Mouse (Mus musculus) ES-Bruce4 (cell line): ENCODE measurements around the gene Iapp. TPM values are rescaled to one million over a fixed set of nuclear protein-coding genes. Genes with fewer than 3 reads are reported as not detected.
A peak's percentile ranks its signal among the peaks of the same experiment; 100 is the strongest.
"Not testable (repeated sequence)": the region's sequence is repeated elsewhere in the genome, so short reads cannot be mapped to it uniquely, and the experiment has no call there.

Experiments used
- H3K27ac ChIP-seq: 2 replicates; pipeline ENCODE4 v1.5.1; 2012; ENCODE audit warnings: low read length, inconsistent platforms; ENCODE audit not compliant: insufficient read depth
- H3K27me3 ChIP-seq: 2 replicates; pipeline ENCODE4 v1.6.1; 2012; ENCODE audit warnings: mild to moderate bottlenecking, low read length, inconsistent platforms; ENCODE audit not compliant: control insufficient read depth, poor library complexity, insufficient read depth, severe bottlenecking
- H3K36me3 ChIP-seq: 2 replicates; pipeline ENCODE4 v1.6.1; 2012; ENCODE audit warnings: inconsistent platforms, mild to moderate bottlenecking, low read length, moderate library complexity; ENCODE audit not compliant: control insufficient read depth, poor library complexity, insufficient read depth, severe bottlenecking
- H3K4me1 ChIP-seq: one replicate; pipeline ENCODE4 v1.8.1; 2011; ENCODE audit warnings: low read length; ENCODE audit not compliant: control insufficient read depth, insufficient read depth
- H3K4me3 ChIP-seq: 2 replicates; pipeline ENCODE4 v1.5.1; 2011; ENCODE audit warnings: low read depth, mild to moderate bottlenecking, low read length
- H3K9ac ChIP-seq: 2 replicates; pipeline ENCODE4 v1.6.1; 2012; ENCODE audit warnings: low read depth, mild to moderate bottlenecking, inconsistent platforms; ENCODE audit not compliant: poor library complexity, severe bottlenecking
- H3K9me3 ChIP-seq: replicated peaks from 2 replicates; pipeline ENCODE4 v1.6.1; 2012; ENCODE audit warnings: mild to moderate bottlenecking, low read length, inconsistent platforms; ENCODE audit not compliant: control insufficient read depth, poor library complexity, insufficient read depth, severe bottlenecking
- CTCF ChIP-seq: IDR thresholded peaks from one replicate; pipeline ENCODE4 v1.8.1; 2011; ENCODE audit warnings: low read depth, low read length
- EP300 ChIP-seq: IDR thresholded peaks from 2 replicates; pipeline ENCODE4 v1.6.1; 2011; ENCODE audit warnings: low read depth, low read length; ENCODE audit not compliant: insufficient read depth
- POLR2A ChIP-seq: IDR thresholded peaks from one replicate; pipeline ENCODE4 v1.8.1; 2011; ENCODE audit warnings: low read length; ENCODE audit not compliant: insufficient read depth
- polyA plus RNA-seq: library from polyadenylated mRNA; stranded (reverse); fragments of >200 nt; gene quantifications from 2 replicates; pipeline ENCODE4 v1.2.4, GENCODE M21; 2011; ENCODE audit warnings: low read depth; ENCODE audit not compliant: missing spikeins, insufficient read depth, insufficient read length

Iapp gene
- polyA plus RNA-seq, 1 experiment, result not detected

DNA sequence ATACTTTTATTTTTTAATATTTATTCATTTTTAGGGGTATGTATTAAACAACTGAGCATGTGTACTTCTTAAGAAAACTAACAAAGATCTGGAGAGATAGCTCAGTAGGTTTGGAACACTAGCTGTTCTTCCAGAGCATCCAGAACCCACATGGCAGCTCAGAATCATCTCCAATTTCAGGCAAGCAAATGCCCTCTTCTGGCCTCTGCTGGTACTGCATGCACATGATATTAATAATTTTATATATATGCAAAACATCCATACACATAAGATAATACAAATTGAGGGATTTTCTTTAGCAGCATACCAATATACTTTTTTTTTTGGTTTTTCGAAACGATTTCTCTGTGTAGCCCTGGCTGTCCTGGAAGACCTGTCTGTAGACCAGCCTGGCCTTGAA is 45.3 kb downstream of the Iapp start:
- no peak for TF ChIP-seq POLR2A
- no peak for TF ChIP-seq EP300
- no peak for TF ChIP-seq CTCF
- Histone ChIP-seq H3K36me3 (no peaks in the 10 kb centered on the region), H3K9ac (no peak overlapping the region), H3K4me1 (no peaks in the 10 kb centered on the region), H3K27ac (no peak overlapping the region), H3K4me3 (no peak overlapping the region), H3K27me3 (no peaks in the 10 kb centered on the region), H3K9me3 (no peaks in the 10 kb centered on the region)

DNA sequence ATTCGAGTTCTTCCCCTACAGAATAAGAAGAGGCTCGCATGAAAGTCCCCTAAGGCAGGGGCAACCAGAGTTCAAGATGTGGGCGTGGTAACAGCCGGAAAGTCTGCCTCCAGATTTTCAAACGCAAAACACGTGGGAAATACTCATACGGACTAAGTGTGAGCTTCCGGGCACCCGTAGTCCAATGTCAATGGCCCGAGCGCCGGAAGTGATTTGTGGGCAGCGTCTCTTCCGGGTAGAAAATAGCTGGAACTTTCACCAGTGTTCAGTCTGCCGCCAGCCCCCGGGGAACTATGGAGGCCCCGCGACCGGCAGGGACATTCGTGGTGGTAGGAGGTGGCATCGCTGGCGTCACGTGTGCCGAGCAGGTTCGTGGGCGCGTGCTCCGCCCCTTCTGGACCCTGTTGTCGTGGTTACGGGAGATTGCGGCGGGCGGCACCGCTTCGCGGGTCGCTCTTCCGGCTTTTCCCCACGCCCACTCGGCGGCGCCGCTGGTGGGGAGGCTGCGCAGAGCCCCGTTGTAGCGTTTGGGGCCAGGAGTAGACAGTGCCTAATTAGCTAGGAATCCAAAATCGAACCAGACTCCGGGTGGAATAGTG is 47.3 kb downstream of the Iapp start, which contains the start of gene Pyroxd1:
Gene Pyroxd1 (plus strand): TSS at position 215 of the 599 bp plus-strand sequence.
- no peaks in the 10 kb centered on the region for H3K36me3 ChIP-seq
- H3K4me3 ChIP-seq, result peak within 1 kb of the TSS; percentile 82
- TF ChIP-seq CTCF, result no peak
- TF ChIP-seq POLR2A, result no peak
- TF ChIP-seq EP300, result no peak
- H3K9ac ChIP-seq, result peak within 1 kb of the TSS; percentile 35
- no peaks in the 10 kb centered on the region for H3K4me1 ChIP-seq
- no peaks in the 10 kb centered on the region for H3K27me3 ChIP-seq
- no peak within 1 kb of the TSS for H3K27ac ChIP-seq
- no peaks in the 10 kb centered on the region for H3K9me3 ChIP-seq

DNA sequence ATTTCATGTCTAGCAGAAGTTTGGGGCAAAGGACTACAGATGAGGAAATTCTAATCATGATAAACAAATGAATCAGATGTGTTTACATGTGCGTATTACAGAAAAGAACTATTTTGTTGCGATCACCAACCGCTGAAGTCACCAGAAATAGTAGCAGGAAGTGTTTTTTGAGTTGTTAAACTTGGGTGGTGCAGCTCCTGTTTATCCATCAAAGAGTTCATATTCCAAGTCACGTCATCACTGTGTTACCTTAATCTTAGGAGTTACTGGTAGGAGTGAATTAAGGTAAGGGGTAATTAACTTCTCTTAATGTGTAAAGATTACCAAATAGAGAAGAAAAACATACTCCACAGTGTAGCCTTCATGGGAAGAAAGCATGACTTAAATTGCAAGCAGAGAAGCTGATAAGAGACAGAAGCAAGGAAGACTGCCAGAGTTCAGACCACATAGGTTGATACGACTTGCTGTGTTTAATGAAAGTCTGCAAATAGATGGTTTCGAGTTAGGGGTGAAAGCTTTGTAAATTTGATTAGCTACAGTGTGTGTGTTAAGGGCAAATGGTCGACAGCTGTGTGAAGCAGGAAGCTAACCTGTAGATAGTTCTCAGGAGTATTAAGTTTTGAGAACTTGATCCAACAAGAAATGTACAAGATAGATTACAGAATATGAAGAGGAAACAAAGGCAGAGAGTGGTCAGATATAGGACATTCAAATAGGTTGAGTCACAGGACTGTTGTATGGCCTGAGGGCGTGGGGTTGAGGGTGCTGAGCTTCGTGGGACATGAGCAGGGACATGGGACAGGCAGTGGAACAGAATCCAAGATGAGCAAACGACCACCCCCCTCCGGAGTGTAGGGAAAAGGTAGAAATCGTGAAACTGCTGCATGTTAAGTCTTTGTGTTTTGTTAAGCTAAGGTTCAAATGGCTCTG is 48.2 kb downstream of the Iapp start:
- Histone ChIP-seq H3K9ac (peak overlapping the region; percentile 35), H3K27me3 (no peaks in the 10 kb centered on the region), H3K9me3 (no peaks in the 10 kb centered on the region), H3K4me1 (no peaks in the 10 kb centered on the region), H3K36me3 (no peaks in the 10 kb centered on the region; the same call in 1 of the 2 replicates), H3K4me3 (peak overlapping the region; percentile 82), H3K27ac (no peak overlapping the region)
- TF ChIP-seq EP300 (no peak), CTCF (no peak), POLR2A (no peak)

DNA sequence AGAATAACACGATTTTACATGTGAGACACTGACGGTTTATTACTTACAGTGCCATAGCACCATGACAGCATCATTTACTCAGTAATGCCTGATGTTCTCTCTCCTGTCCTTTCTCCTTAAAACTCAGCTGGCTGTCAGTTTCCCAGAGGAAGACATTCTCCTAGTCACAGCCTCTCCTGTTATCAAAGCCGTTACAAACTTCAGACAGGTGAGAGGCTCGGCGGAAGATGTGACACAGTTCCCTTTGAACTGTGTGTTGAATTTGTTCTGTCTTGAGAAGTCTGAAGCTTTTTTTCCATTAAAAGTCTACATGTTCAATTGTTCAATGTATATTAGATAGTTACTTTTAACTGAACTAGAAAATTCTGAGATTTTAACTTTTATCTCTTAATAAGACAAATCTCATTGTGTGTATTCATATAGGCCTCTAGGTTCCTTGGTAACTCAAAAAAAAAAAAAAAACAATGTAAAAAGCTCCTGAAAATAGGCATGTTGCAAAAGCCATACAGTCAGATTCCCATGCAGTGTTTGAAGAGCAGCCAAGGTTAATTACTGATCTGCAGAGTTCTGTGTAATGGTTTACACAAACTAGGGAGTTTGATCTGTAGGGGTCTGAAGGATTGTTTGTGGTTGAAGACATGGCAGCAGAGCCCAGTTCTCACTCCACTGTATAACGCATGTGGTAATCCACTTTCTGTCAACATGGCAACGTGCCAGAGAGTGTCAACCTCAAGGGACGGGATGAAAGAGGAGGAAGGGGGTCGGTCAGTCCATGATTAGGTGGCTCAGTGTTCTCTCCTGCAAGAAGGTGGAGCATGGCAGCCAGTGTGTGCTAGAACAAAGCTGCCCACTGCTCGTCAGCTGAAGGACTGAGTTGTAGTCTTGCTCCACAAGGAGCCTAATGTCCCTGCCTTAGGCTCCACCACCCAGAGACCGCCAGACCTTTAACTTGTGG is 49.5 kb downstream of the Iapp start:
- Histone ChIP-seq H3K9me3 (no peaks in the 10 kb centered on the region), H3K4me3 (no peak overlapping the region), H3K27me3 (no peaks in the 10 kb centered on the region), H3K4me1 (no peaks in the 10 kb centered on the region), H3K9ac (no peak overlapping the region), H3K27ac (no peak overlapping the region), H3K36me3 (no peaks in the 10 kb centered on the region; the same call in 1 of the 2 replicates)
- TF ChIP-seq CTCF (no peak), EP300 (no peak), POLR2A (no peak)

DNA sequence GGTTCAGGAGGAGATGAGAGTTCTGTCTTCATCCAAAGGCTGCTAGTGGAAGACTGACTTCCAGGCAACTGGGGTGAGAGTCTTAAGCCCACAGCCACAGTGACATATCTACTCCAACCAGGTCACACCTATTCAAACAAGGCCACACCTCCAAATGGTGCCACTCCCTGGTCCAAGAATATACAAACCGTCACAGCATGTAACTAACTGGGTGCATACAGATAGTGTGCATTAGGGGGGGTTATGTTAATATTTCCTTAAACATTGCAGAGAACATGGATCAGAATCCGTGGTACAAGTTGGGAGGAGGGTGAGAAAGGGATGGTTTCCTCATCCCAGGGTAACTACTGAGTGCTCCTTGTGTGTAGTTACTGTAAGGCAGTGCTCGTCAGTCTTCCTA is 53.9 kb downstream of the Iapp start:
- H3K27ac ChIP-seq, H3K9ac ChIP-seq, H3K27me3 ChIP-seq, H3K36me3 ChIP-seq, H3K9me3 ChIP-seq, H3K4me3 ChIP-seq, H3K4me1 ChIP-seq: not testable (repeated sequence)

Other genes with a start within 250 kb of the Iapp start
- not detected in 2 replicates for gene Slco1a6, start 89.9 kb upstream of the Iapp start, polyA plus RNA-seq
- not detected in 2 replicates for gene Slco1a5, start 24.6 kb downstream of the Iapp start, polyA plus RNA-seq
- 9.9 and 11.0 TPM in 2 replicates for gene Pyroxd1, start 47.2 kb downstream of the Iapp start, polyA plus RNA-seq
- gene Recql, start 88.7 kb downstream of the Iapp start, polyA plus RNA-seq, result 55.0 and 55.6 TPM in 2 replicates
- 61.4 and 68.0 TPM in 2 replicates for gene Golt1b, start 88.8 kb downstream of the Iapp start, polyA plus RNA-seq
- 0.47 TPM in 1 of 2 replicates, not detected in the other for gene Spx, start 115.0 kb downstream of the Iapp start, polyA plus RNA-seq
- gene Gys2, start 174.7 kb downstream of the Iapp start, polyA plus RNA-seq, result not detected in 2 replicates
- gene Ldhb, start 209.5 kb downstream of the Iapp start, polyA plus RNA-seq, result 661 and 669 TPM in 2 replicates